Mouse (Mus musculus) kidney, adult 2 months (tissue): ENCODE results near the gene Mast4. TPM values are rescaled to one million over a fixed set of nuclear protein-coding genes. Genes with fewer than 3 reads are reported as not detected.

ENCODE experiments used
- DNase-seq: peaks from one replicate; pipeline ENCODE4 v3.0.0; 2021
- H3K27ac ChIP-seq: fragments of 200-500 bp; 2 replicates; pipeline ENCODE4 v1.5.1; 2012; ENCODE audit warnings: low read depth, low read length, control low read depth, inconsistent platforms; ENCODE audit not compliant: insufficient read depth
- H3K27me3 ChIP-seq: fragments of 200-500 bp; replicated peaks from 2 replicates; pipeline ENCODE4 v1.6.1; 2012; ENCODE audit warnings: mild to moderate bottlenecking, moderate library complexity, low read length, inconsistent platforms; ENCODE audit not compliant: control insufficient read depth, insufficient read depth
- H3K36me3 ChIP-seq: fragments of 200-500 bp; 2 replicates; pipeline ENCODE4 v1.6.1; 2012; ENCODE audit warnings: mild to moderate bottlenecking, moderate library complexity, low read length, inconsistent platforms; ENCODE audit not compliant: control insufficient read depth, insufficient read depth
- H3K4me1 ChIP-seq: fragments of 200-500 bp; 2 replicates; pipeline ENCODE4 v1.6.1; 2011; ENCODE audit warnings: low read length; ENCODE audit not compliant: control insufficient read depth, insufficient read depth
- H3K4me3 ChIP-seq: fragments of 200-500 bp; 2 replicates; pipeline ENCODE4 v1.5.1; 2011; ENCODE audit warnings: mild to moderate bottlenecking, low read depth, low read length, control low read depth; ENCODE audit not compliant: insufficient read depth
- CTCF ChIP-seq: fragments of 200-500 bp; conservative IDR thresholded peaks from 2 replicates; pipeline ENCODE4 v1.5.1; 2011; ENCODE audit warnings: low read depth, mild to moderate bottlenecking, control low read depth, low read length, moderate library complexity, mixed read lengths; ENCODE audit not compliant: insufficient read depth, insufficient read length
- POLR2A ChIP-seq: fragments of 200-500 bp; IDR thresholded peaks from one replicate; pipeline ENCODE4 v1.6.1; 2011; ENCODE audit warnings: low read depth, low read length, control low read depth
- WGBS: fragments of 180-500 bp; shearing (Covaris S2); methylation state at CpG from one replicate; pipeline ENCODE4 v1.1.7; 2018; 5-methylcytosine and 5-hydroxymethylcytosine counted together
- polyA plus RNA-seq: library from polyadenylated mRNA; depleted of rRNA; stranded (reverse); fragments of >200 nt; gene quantifications from 2 replicates; pipeline ENCODE4 v1.2.3, GENCODE M21; 2012

Gene Mast4
- polyA plus RNA-seq, 1 experiment = 6.5 TPM

DNA sequence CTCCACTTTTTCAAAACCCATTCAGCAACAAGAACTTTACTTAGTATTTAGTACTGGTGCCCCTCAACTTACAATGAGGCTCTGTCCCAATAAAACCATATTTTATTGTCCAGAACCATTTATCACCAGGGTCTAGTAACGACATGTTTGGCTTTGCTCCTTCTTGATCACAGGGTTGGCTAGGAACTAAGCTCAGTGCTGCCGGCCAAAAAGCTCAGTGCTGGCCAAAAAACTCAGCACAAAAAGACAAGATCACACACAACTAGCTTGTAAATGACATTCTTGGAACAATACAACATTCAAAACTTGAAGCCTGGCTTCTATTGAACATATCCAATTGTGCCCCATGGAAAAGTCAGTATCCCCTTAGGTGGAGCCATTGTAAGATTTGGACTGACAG lies 386.8 kb downstream of the Mast4 start:
- TF ChIP-seq CTCF = no peak
- TF ChIP-seq POLR2A = no peak
- H3K4me1 ChIP-seq = peaks cover 8% of the 10 kb centered on the region; the same call in 1 of the 2 replicates
- no peaks in the 10 kb centered on the region for H3K27me3 ChIP-seq
- no peaks in the 10 kb centered on the region for H3K36me3 ChIP-seq
- H3K4me3 ChIP-seq = no peak overlapping the region
- DNase-seq = no peak
- 69% methylated on average over 2 of the region's 2 CpGs for WGBS
- no peak overlapping the region for H3K27ac ChIP-seq

DNA sequence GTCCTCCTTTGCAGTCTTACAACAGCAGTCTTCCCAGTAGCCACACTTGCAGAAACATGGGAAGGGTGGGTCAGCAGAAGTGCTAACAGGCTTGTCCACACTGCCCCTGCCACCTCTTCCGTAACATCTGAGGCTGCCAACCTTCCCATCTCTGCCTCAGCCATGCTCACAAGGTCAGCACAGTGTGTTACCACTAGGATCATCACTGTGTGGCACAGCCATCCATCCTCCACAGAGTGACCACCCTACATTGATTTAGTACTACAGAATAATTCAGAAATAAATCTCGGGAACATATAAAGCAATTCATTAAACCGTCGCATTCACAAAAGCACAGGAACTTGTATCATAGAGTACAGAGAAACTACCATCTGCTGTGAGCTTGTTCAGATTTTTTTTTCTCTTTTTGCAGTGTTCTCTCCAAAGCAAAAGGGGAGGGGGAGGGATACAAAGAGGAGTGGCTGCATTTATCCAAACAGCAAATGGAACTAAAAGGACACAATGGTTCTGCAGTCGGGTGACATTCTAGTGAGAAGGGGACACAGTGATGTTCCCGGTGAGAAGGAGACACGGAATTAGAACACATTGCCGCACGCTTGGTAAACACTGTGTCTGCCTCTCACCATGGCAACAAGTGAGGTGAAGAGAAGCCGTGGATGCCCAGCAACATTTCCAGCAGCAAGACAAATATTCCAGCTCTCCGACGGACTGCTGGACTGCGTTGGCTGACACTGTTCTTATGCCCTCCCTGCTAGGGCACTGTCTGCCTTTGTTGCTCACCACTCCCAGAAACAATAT lies 388.1 kb downstream of the Mast4 start:
- no peak for DNase-seq
- TF ChIP-seq POLR2A = no peak
- TF ChIP-seq CTCF = no peak
- 88% methylated on average over 13 of the region's 13 CpGs for WGBS

DNA sequence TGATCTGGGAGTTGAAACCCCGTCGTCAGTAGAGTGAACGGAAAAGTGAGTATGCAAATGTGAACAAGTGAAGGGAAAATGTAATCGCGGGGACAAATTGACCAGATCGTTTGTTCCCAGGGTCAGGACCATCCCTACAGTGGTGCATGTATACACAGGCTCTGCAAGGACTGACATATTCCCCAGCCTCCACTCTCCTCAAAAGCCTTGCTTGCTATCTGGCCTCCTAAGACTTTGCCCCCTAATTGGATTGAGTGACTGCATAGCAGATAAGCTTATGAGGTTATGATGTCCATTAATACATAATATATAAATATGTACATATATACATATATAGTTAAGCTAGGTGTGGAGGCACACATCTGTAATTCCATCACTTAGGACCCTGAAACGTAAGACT lies 388.8 kb downstream of the Mast4 start:
- Histone ChIP-seq H3K27me3 (no peaks in the 10 kb centered on the region), H3K4me1 (peaks cover 8% of the 10 kb centered on the region; the same call in 1 of the 2 replicates), H3K36me3 (no peaks in the 10 kb centered on the region), H3K27ac (no peak overlapping the region), H3K4me3 (no peak overlapping the region)
- TF ChIP-seq CTCF (no peak), POLR2A (no peak)
- 90% methylated on average over 7 of the region's 7 CpGs for WGBS
- DNase-seq = no peak

More for the DNA sequence above, 388.1 kb downstream of the Mast4 start:
- Histone ChIP-seq H3K4me1 (peaks cover 8% of the 10 kb centered on the region; the same call in 1 of the 2 replicates), H3K36me3 (no peaks in the 10 kb centered on the region), H3K27me3 (no peaks in the 10 kb centered on the region), H3K27ac (no peak overlapping the region), H3K4me3 (no peak overlapping the region)

DNA sequence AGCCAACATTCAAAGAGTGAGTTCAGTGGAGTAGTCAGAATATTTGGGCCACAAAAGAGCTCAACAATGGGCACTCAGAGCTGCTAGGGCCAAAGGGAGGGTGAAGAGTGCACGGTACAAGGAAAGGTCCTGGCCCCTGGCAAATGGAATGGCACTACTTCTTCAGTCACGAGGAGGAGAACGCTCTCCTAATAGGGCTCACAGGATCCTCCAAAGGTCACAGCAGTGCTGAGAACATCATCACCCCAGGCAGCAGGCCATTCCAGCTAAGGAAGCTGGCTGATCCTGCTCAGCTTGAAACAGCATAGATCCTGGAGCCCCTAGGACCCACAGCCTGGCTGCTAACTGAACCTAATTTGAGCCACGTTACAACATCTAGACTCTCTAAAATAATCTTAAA lies 389.8 kb downstream of the Mast4 start:
- Histone ChIP-seq H3K27me3 (no peaks in the 10 kb centered on the region), H3K36me3 (no peaks in the 10 kb centered on the region), H3K4me1 (peaks cover under 1% of the 10 kb centered on the region; the same call in 1 of the 2 replicates), H3K27ac (no peak overlapping the region), H3K4me3 (no peak overlapping the region)
- DNase-seq = peak; percentile 69
- 65% methylated on average over 4 of the region's 4 CpGs for WGBS
- TF ChIP-seq POLR2A (no peak), CTCF (no peak)

DNA sequence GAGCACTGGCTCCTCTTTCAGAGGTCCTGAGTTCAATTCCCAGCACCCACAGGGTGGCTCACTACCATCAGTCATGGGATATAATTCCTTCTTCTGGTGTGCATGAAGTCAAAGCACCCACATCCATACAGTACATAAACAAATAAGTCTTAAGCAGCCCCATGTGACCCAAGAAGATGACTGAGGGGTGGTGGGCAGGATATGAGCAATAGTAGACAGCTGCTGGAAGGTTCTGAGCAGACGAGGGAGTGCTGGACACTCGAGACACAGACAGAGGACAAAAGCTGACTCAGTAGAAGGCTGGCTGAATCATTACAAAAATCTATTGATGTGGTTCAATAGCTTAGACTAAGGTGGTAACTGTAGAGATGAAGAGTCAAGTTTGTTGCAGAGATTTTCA lies 391.7 kb downstream of the Mast4 start:
- TF ChIP-seq CTCF = no peak
- TF ChIP-seq POLR2A = no peak
- Histone ChIP-seq H3K27ac (no peak overlapping the region), H3K36me3 (no peaks in the 10 kb centered on the region), H3K4me3 (no peak overlapping the region), H3K27me3 (no peaks in the 10 kb centered on the region), H3K4me1 (no peaks in the 10 kb centered on the region)
- WGBS = 69% methylated on average over 2 of the region's 2 CpGs
- no peak for DNase-seq

DNA sequence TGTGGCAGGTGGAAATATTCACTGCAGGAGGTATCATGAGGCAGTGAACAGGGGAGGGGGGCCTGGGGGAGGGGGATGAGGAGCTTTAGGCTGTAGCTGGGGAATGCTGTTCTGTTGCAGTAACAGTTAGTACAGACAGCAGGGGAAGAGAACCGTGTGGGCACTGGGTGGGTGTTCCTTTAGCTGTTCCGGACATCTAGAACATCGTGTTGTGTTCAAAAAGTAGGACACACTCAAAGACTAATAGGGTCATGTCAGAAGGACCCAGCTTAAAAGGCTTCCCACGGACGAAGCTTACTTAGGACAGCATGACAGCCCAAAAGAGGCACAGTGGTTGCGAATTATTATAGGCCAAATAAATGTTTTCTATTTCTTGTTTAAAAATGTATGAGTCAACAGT lies 393.8 kb downstream of the Mast4 start:
- Histone ChIP-seq H3K4me3 (no peak overlapping the region), H3K36me3 (no peaks in the 10 kb centered on the region), H3K27ac (no peak overlapping the region), H3K4me1 (no peaks in the 10 kb centered on the region), H3K27me3 (no peaks in the 10 kb centered on the region)
- TF ChIP-seq POLR2A (no peak), CTCF (no peak)
- DNase-seq = no peak
- WGBS = 81% methylated on average over 6 of the region's 6 CpGs

DNA sequence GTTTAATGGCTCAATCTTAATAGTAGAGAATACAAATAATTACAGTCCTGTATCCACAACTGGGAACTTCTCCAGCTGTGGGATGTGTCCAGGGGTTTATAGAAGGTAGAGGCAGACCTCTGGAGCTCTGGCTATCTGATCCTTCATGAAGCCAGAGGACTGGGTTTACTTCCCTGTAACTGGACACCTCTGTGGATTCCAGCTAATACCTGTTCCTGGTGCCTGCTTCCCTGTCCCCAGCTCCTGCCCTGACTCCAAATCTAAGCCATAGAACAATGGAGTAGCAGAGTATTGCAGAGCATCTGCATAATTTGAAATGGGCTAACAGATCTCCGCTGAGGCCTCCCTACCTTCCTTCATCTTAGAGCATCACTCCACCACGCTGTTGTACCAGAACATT lies 398.1 kb downstream of the Mast4 start:
- H3K4me3 ChIP-seq = no peak overlapping the region
- H3K4me1 ChIP-seq = peaks cover 11% of the 10 kb centered on the region
- H3K36me3 ChIP-seq = no peaks in the 10 kb centered on the region
- WGBS = 96% methylated on average over 2 of the region's 2 CpGs
- H3K27ac ChIP-seq = no peak overlapping the region
- TF ChIP-seq CTCF = no peak
- TF ChIP-seq POLR2A = no peak
- no peaks in the 10 kb centered on the region for H3K27me3 ChIP-seq
- no peak for DNase-seq

DNA sequence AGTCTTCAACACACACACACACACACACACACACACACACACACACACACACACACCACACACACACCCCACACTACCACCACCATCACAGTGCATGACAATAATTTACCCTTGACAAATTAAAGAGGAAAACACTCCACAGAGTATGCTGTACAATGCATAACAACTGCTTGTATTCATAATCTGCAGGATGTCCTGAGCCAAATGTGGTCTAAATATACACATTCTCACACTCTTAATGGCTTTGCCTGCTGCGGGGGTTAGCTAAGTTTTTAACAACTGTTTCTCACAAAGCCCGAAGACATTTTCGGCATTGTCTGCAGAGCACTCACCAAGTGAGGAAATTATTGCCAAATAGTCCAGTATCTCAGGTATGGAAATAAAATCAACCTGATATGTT lies 398.5 kb downstream of the Mast4 start:
- peaks cover 11% of the 10 kb centered on the region for H3K4me1 ChIP-seq
- H3K36me3 ChIP-seq = no peaks in the 10 kb centered on the region
- TF ChIP-seq POLR2A (no peak), CTCF (no peak)
- H3K4me3 ChIP-seq = no peak overlapping the region
- no peaks in the 10 kb centered on the region for H3K27me3 ChIP-seq
- no peak for DNase-seq
- 83% methylated on average over 3 of the region's 3 CpGs for WGBS
- no peak overlapping the region for H3K27ac ChIP-seq
